9 mouse cellular contexts compared by ENCODE assay signal in the genomic region with DNA sequence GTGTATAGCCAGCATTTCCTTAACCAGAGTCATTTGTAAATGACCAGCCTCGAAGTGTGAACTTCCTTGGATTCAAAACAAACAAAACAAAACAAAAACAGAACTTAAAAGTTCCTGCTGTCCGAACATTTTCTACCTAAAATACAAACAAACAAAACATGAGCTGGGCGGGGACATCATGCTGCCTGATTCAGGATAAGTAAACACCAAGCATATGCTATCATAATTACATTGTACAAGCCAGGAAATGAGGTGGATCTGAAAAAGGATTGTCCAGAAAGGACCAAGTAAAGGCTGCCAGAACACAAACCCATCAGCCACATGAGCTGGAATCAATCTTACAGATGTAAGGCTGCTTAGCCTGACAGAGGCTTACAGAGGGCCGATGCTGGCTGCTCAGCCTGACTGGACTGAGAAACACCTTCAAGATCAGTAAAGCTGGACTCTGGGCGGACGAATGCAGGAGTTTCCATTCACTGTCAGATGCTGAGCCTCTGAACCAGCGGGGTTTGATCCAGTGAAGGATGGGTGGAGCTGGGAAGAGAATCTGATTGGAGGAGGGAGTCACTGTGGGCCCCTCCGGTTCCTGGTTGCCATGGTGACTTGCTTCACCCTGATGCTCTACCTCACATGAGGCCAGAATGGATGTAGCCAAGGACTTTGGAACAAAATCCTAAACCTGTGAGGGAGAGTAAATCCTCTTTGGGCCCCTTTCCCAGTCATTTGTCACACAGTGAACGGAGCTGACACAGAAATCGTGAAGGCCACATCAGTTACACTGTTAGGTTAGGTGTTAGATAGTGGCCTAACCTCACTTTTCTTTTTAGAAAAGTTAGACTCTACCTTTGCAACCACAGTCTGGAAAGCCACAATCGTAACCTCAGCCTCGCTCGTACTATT. TPM values are rescaled to one million over a fixed set of nuclear protein-coding genes. Genes with fewer than 3 reads are reported as not detected.
DNase-seq lines count a peak whose midpoint lies in the region; ATAC-seq lines count a peak whose summit lies in the region.
"Had no signal": no experiment of that assay in that cellular context is flagged by ENCODE, and none has a peak within 500 bp of the region (broad histone marks: within the 10 kb centered on the region; RNA-seq: fewer than 3 reads in every experiment).

No protein-coding gene starts in this region.

- no peak overlapping the region for H3K9ac ChIP-seq in embryonic facial prominence, embryonic 11.5 days (replicated peaks; ENCODE audit: low read length)
- no peak overlapping the region for H3K9ac ChIP-seq in embryonic facial prominence, embryonic 14.5 days (ENCODE audit: low read depth, low read length)
- H3K9ac ChIP-seq in midbrain, embryonic 12.5 days (replicated peaks), result no peak overlapping the region
- no peak overlapping the region for H3K9ac ChIP-seq in liver, embryonic 12.5 days

- DNase-seq in embryonic facial prominence, embryonic 11.5 days (ENCODE audit: low spot score), result peak; percentile 12
- no peak for DNase-seq in embryonic facial prominence, embryonic 10.5 days (ENCODE audit: low spot score)
- peak; percentile 33 for DNase-seq in left cerebral cortex, postnatal 4 days
- no peak for DNase-seq in left cerebral cortex, postnatal 10 days (ENCODE audit: extremely low spot score in 1 of 2, low spot score in 2 of 2)
- DNase-seq in embryonic facial prominence, embryonic 14.5 days (ENCODE audit: low spot score), result peak; percentile 33
- DNase-seq: right cerebral cortex, adult 18-20 months had no signal

- no peak overlapping the region for H3K4me2 ChIP-seq in embryonic facial prominence, embryonic 11.5 days (ENCODE audit: low read depth, low read length)
- H3K4me2 ChIP-seq in embryonic facial prominence, embryonic 14.5 days (ENCODE audit: low read depth, low read length), result no peak overlapping the region
- no peak overlapping the region for H3K4me2 ChIP-seq in midbrain, embryonic 12.5 days (replicated peaks)
- H3K4me2 ChIP-seq in liver, embryonic 12.5 days, result no peak overlapping the region

- no peaks in the 10 kb centered on the region for H3K36me3 ChIP-seq in embryonic facial prominence, embryonic 11.5 days (replicated peaks; ENCODE audit: control insufficient read depth, insufficient read depth, low read depth, low read length)
- H3K36me3 ChIP-seq in embryonic facial prominence, embryonic 10.5 days (replicated peaks), result no peaks in the 10 kb centered on the region
- H3K36me3 ChIP-seq in embryonic facial prominence, embryonic 14.5 days (ENCODE audit: control insufficient read depth, insufficient read depth, low read length), result no peaks in the 10 kb centered on the region
- no peaks in the 10 kb centered on the region for H3K36me3 ChIP-seq in midbrain, embryonic 12.5 days
- H3K36me3 ChIP-seq in liver, embryonic 12.5 days, result no peaks in the 10 kb centered on the region

- no peak for ATAC-seq in embryonic facial prominence, embryonic 11.5 days (replicated peaks; ENCODE audit: insufficient number of reproducible peaks, low FRiP score, low TSS enrichment, low read depth)
- peak; percentile 30; the same call in 1 of the 2 replicates for ATAC-seq in embryonic facial prominence, embryonic 14.5 days (ENCODE audit: low read depth)
- 0 out of 2 replicates have a peak, but pooled peaks have one; percentile 60 for ATAC-seq in midbrain, embryonic 12.5 days (ENCODE audit: low FRiP score, low read depth)
- no peak for ATAC-seq in liver, embryonic 12.5 days
- no peak for ATAC-seq in CD4-positive, CD25-positive, alpha-beta regulatory T cell, adult 4 months

- 68% methylated on average over 13 of the region's 13 CpGs for whole genome bisulfite sequencing in embryonic facial prominence, embryonic 11.5 days
- 72% methylated on average over 13 of the region's 13 CpGs for WGBS in embryonic facial prominence, embryonic 10.5 days
- 57% methylated on average over 13 of the region's 13 CpGs for WGBS in embryonic facial prominence, embryonic 14.5 days
- WGBS in midbrain, embryonic 12.5 days, result 47% methylated on average over 13 of the region's 13 CpGs
- WGBS in liver, embryonic 12.5 days (ENCODE audit: insufficient replicate concordance), result 58% methylated on average over 13 of the region's 13 CpGs

- no peak overlapping the region for H3K4me3 ChIP-seq in embryonic facial prominence, embryonic 11.5 days (ENCODE audit: low read depth, low read length)
- no peak overlapping the region for H3K4me3 ChIP-seq in embryonic facial prominence, embryonic 10.5 days
- no peak overlapping the region for H3K4me3 ChIP-seq in embryonic facial prominence, embryonic 14.5 days (ENCODE audit: low read depth, low read length)
- no peak overlapping the region for H3K4me3 ChIP-seq in midbrain, embryonic 12.5 days
- no peak overlapping the region for H3K4me3 ChIP-seq in liver, embryonic 12.5 days

- H3K27me3 ChIP-seq in embryonic facial prominence, embryonic 11.5 days (ENCODE audit: control insufficient read depth, insufficient read depth, low read length), result no peaks in the 10 kb centered on the region
- H3K27me3 ChIP-seq in embryonic facial prominence, embryonic 10.5 days (replicated peaks; ENCODE audit: low read depth, poor library complexity, severe bottlenecking), result no peaks in the 10 kb centered on the region
- no peaks in the 10 kb centered on the region for H3K27me3 ChIP-seq in embryonic facial prominence, embryonic 14.5 days (replicated peaks; ENCODE audit: control insufficient read depth, insufficient read depth, low read length)
- H3K27me3 ChIP-seq in midbrain, embryonic 12.5 days, result no peaks in the 10 kb centered on the region
- peaks cover 17% of the 10 kb centered on the region; the same call in 1 of the 2 replicates for H3K27me3 ChIP-seq in liver, embryonic 12.5 days (replicated peaks)

- intact Hi-C loops in left cerebral cortex, postnatal 4 days (cut with DNase I), result no loop called here
- intact Hi-C loops in left cerebral cortex, postnatal 10 days (cut with DNase I), result no loop called here

- H3K4me1 ChIP-seq in embryonic facial prominence, embryonic 11.5 days (ENCODE audit: control insufficient read depth, insufficient read depth, low read length), result no peaks in the 10 kb centered on the region
- H3K4me1 ChIP-seq in embryonic facial prominence, embryonic 10.5 days, result peaks cover 11% of the 10 kb centered on the region
- no peaks in the 10 kb centered on the region for H3K4me1 ChIP-seq in embryonic facial prominence, embryonic 14.5 days (ENCODE audit: control insufficient read depth, insufficient read depth, low read length)
- peaks cover 9% of the 10 kb centered on the region for H3K4me1 ChIP-seq in midbrain, embryonic 12.5 days
- peaks cover 15% of the 10 kb centered on the region for H3K4me1 ChIP-seq in liver, embryonic 12.5 days

- no peak overlapping the region for H3K27ac ChIP-seq in embryonic facial prominence, embryonic 11.5 days (replicated peaks; ENCODE audit: low read depth, low read length)
- no peak overlapping the region for H3K27ac ChIP-seq in embryonic facial prominence, embryonic 10.5 days (replicated peaks)
- H3K27ac ChIP-seq in embryonic facial prominence, embryonic 14.5 days (replicated peaks; ENCODE audit: low read depth, low read length), result no peak overlapping the region
- H3K27ac ChIP-seq in midbrain, embryonic 12.5 days (replicated peaks), result 0 out of 2 replicates have a peak overlapping the region, but pooled peaks have one; percentile 15
- H3K27ac ChIP-seq in liver, embryonic 12.5 days, result no peak overlapping the region

- H3K9me3 ChIP-seq in embryonic facial prominence, embryonic 11.5 days (replicated peaks; ENCODE audit: control insufficient read depth, low read length), result no peaks in the 10 kb centered on the region
- peaks cover 3% of the 10 kb centered on the region; the same call in 1 of the 2 replicates for H3K9me3 ChIP-seq in embryonic facial prominence, embryonic 10.5 days
- H3K9me3 ChIP-seq in embryonic facial prominence, embryonic 14.5 days (ENCODE audit: control insufficient read depth, low read length), result 0 out of 2 replicates have a peak, but pooled peaks cover 9% of the 10 kb centered on the region
- no peaks in the 10 kb centered on the region; the same call in 1 of the 2 replicates for H3K9me3 ChIP-seq in midbrain, embryonic 12.5 days
- peaks cover 4% of the 10 kb centered on the region; the same call in 1 of the 2 replicates for H3K9me3 ChIP-seq in liver, embryonic 12.5 days (replicated peaks)

RNA-seq across cellular contexts. Expression of a gene that starts 34.5 kb away (rescaled TPM):
- polyA plus RNA-seq in embryonic facial prominence, embryonic 11.5 days (2014; fragmentation: Nextera tagmentation; extraction: Ambion mirVana), result 10.2 and 15.1 TPM in 2 replicates
- polyA plus RNA-seq in embryonic facial prominence, embryonic 10.5 days (2016; fragmentation: Nextera tagmentation; extraction: Ambion mirVana), result 17.9 and 18.4 TPM in 2 replicates
- total RNA-seq in left cerebral cortex, postnatal 4 days (2021), result 10 to 100 TPM; 15.2 to 15.6 TPM
- 10 to 100 TPM; 15.3 to 16.0 TPM for total RNA-seq in left cerebral cortex, postnatal 10 days (2021)
- 18.0 and 19.8 TPM in 2 replicates for polyA plus RNA-seq in embryonic facial prominence, embryonic 14.5 days (2014; fragmentation: Nextera tagmentation; extraction: Ambion mirVana)
- polyA plus RNA-seq in midbrain, embryonic 12.5 days (2016; fragmentation: Nextera tagmentation; extraction: Ambion mirVana), result 7.9 and 8.3 TPM in 2 replicates
- polyA plus RNA-seq in liver, embryonic 12.5 days (2016; fragmentation: Nextera tagmentation; extraction: Ambion mirVana), result 4.3 and 4.7 TPM in 2 replicates
- polyA plus RNA-seq in CD4-positive, CD25-positive, alpha-beta regulatory T cell, adult 4 months (2017; shearing (Covaris generic)), result 10 to 100 TPM in 1 of 2 experiments, 1 to 10 TPM in 1; 9.2 to 11.5 TPM

Comparison
In these comparisons a context has a peak if more than half of its experiments do, and no peak if none do; other contexts are left out.
1. ATAC-seq: peak in embryonic facial prominence, embryonic 14.5 days (single experiment) and midbrain, embryonic 12.5 days (single experiment); none in embryonic facial prominence, embryonic 11.5 days (single experiment), liver, embryonic 12.5 days (single experiment) and CD4-positive, CD25-positive, alpha-beta regulatory T cell, adult 4 months (single experiment).
2. DNase-seq: peak in embryonic facial prominence, embryonic 11.5 days (single experiment), left cerebral cortex, postnatal 4 days (single experiment) and embryonic facial prominence, embryonic 14.5 days (single experiment); none in embryonic facial prominence, embryonic 10.5 days (single experiment) and left cerebral cortex, postnatal 10 days (0 of 2).